Mouse (Mus musculus): ENCODE measurements at regions not wholly inside any gene's neighbourhood (a gene's known extent, or its start where the extent isn't known, plus 50 kb on each side); places are given as distances from the start of the nearest gene placed in this dataset.

DNA sequence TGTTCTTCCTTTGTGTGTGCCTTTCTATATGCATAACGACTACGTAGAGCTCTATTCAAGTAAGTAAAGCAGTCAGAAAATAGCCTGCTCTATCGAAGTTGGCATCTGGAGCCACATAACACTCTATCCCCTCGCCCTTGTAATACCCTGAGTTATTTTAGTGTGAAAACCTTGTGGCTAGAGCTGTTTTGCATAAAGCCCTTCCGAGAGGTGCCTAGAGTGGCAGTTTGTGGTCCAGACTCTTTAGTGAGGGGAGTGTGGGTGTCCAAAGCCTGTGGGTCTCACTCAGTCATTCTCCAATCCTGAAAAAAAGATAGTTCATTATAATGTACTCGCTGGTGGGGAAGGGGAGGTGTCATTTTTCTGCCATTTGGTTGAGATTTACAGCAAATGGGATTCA lies 855.2 kb upstream of the Car8 start:
- ATAC-seq (ENCODE audit: low FRiP score, low TSS enrichment) (no peak), DNase-seq (ENCODE audit: low spot score) (no peak)
- no peaks in the 10 kb centered on the region for H3K9me3 ChIP-seq (ENCODE audit: control insufficient read depth, low read length)
- H3K9ac ChIP-seq (ENCODE audit: low read length), result no peak overlapping the region
- H3K27ac ChIP-seq (replicated peaks), result no peak overlapping the region
- WGBS, result 69% methylated on average over 6 of the region's 6 CpGs
- H3K4me1 ChIP-seq (replicated peaks; ENCODE audit: control insufficient read depth, insufficient read depth), result 0 out of 2 replicates have a peak, but pooled peaks cover 2% of the 10 kb centered on the region
- no peak overlapping the region for H3K4me2 ChIP-seq (replicated peaks; ENCODE audit: low read depth)
- no peaks in the 10 kb centered on the region for H3K27me3 ChIP-seq (ENCODE audit: control insufficient read depth, insufficient read depth, low read length)
- no peaks in the 10 kb centered on the region for H3K36me3 ChIP-seq (ENCODE audit: control insufficient read depth, insufficient read depth, low read length)
- H3K4me3 ChIP-seq (ENCODE audit: low read depth, low read length), result no peak overlapping the region
- no peak for TF ChIP-seq CTCF (IDR thresholded peaks at IDR 0.05; ENCODE audit: low read depth)
- TF ChIP-seq EP300 (optimal IDR thresholded peaks at IDR 0.05), result no peak

DNA sequence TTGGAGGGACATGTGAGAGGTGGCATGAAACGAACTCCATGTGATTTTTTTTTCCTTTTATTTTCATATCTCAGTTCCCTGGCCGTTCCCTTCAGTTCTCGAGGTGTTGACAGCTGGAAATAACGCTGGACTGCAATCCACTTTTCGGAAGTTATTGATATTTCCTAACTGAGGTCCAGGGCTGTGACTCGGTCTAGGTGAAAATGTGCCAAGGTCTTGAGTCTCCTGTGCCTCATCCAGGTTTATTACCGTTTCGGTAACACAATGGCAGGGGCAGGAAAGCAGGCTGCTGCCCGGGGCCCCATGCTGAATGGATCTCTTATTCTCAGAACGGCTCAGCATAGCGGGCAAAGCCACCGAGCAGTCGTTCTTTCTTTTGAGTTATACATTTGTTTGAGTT lies 844.7 kb upstream of the Car8 start:
- DNase-seq (ENCODE audit: low spot score), result no peak
- no peak for ATAC-seq (ENCODE audit: low FRiP score, low TSS enrichment)
- no peak overlapping the region for H3K27ac ChIP-seq (replicated peaks)
- no peak overlapping the region for H3K4me2 ChIP-seq (replicated peaks; ENCODE audit: low read depth)
- no peaks in the 10 kb centered on the region for H3K9me3 ChIP-seq (ENCODE audit: control insufficient read depth, low read length)
- 71% methylated on average over 13 of the region's 13 CpGs for WGBS
- peaks cover 6% of the 10 kb centered on the region; the same call in 1 of the 2 replicates for H3K4me1 ChIP-seq (replicated peaks; ENCODE audit: control insufficient read depth, insufficient read depth)
- no peak overlapping the region for H3K9ac ChIP-seq (ENCODE audit: low read length)
- H3K36me3 ChIP-seq (ENCODE audit: control insufficient read depth, insufficient read depth, low read length), result no peaks in the 10 kb centered on the region
- H3K4me3 ChIP-seq (ENCODE audit: low read depth, low read length), result no peak overlapping the region
- H3K27me3 ChIP-seq (ENCODE audit: control insufficient read depth, insufficient read depth, low read length), result no peaks in the 10 kb centered on the region
- TF ChIP-seq CTCF (IDR thresholded peaks at IDR 0.05; ENCODE audit: low read depth) (no peak), EP300 (optimal IDR thresholded peaks at IDR 0.05) (no peak)

DNA sequence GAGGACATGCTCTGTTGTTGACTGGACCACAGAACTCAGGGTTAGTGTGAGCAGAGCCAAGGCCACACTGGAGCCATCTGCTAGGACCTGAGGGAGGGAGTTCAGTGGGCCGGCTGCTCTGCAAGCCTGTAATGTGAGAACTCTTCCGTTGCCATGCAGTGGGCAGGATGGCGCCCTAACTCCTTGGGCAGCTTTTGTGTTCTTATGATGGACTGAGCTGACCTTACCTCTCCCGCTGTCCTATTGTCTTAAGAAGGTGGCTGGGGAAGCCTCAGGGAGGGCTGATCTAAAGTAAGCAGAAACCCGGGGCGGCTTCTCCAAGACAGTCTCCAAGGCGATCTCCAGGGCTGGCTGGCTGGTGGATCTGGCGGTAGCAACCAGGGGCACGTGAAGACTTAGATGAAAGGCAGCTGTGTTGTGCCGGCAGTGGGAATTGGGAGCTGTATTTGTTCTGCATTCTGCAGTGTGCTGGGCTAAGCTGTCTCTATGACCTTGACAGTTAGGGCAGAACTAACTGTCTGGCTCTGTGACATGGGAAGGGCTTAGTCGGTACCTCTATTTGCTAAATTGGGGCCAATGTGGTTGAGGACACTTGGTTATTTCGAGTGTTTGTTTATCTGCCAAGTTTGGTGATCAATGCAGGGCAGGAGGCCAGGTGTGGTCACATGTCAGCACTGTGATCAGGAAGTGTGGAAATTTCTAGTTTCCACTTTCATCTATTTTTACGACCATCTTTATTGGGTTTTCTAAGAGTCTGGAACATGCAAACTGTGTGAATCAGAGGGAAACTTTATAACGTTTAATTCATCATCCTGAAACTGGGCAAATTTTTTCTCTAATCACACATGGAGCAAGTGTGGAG lies 843.1 kb upstream of the Car8 start:
- DNase-seq (ENCODE audit: low spot score) (no peak), ATAC-seq (ENCODE audit: low FRiP score, low TSS enrichment) (no peak)
- H3K27me3 ChIP-seq (ENCODE audit: control insufficient read depth, insufficient read depth, low read length), result no peaks in the 10 kb centered on the region
- no peaks in the 10 kb centered on the region for H3K9me3 ChIP-seq (ENCODE audit: control insufficient read depth, low read length)
- H3K27ac ChIP-seq (replicated peaks), result no peak overlapping the region
- TF ChIP-seq CTCF (IDR thresholded peaks at IDR 0.05; ENCODE audit: low read depth) (no peak), EP300 (optimal IDR thresholded peaks at IDR 0.05) (no peak)
- H3K4me2 ChIP-seq (replicated peaks; ENCODE audit: low read depth), result no peak overlapping the region
- no peaks in the 10 kb centered on the region for H3K36me3 ChIP-seq (ENCODE audit: control insufficient read depth, insufficient read depth, low read length)
- peaks cover 6% of the 10 kb centered on the region; the same call in 1 of the 2 replicates for H3K4me1 ChIP-seq (replicated peaks; ENCODE audit: control insufficient read depth, insufficient read depth)
- 44% methylated on average over 14 of the region's 14 CpGs for WGBS
- H3K9ac ChIP-seq (ENCODE audit: low read length), result no peak overlapping the region
- no peak overlapping the region for H3K4me3 ChIP-seq (ENCODE audit: low read depth, low read length)

GRCm38 (mm10) chr4:9080821-9081493 lies 842.1 kb upstream of the Car8 start:
- 0 out of 2 replicates have a peak overlapping the region, but pooled peaks have one; percentile 5 for H3K4me2 ChIP-seq (replicated peaks; ENCODE audit: low read depth)
- peaks cover 6% of the 10 kb centered on the region; the same call in 1 of the 2 replicates for H3K4me1 ChIP-seq (replicated peaks; ENCODE audit: control insufficient read depth, insufficient read depth)
- no peak overlapping the region for H3K9ac ChIP-seq (ENCODE audit: low read length)
- no peaks in the 10 kb centered on the region for H3K36me3 ChIP-seq (ENCODE audit: control insufficient read depth, insufficient read depth, low read length)
- 55% methylated on average over 15 of the region's 15 CpGs for WGBS
- ATAC-seq (ENCODE audit: low FRiP score, low TSS enrichment) (no peak), DNase-seq (ENCODE audit: low spot score) (no peak)
- H3K27ac ChIP-seq (replicated peaks), result no peak overlapping the region
- TF ChIP-seq CTCF (IDR thresholded peaks at IDR 0.05; ENCODE audit: low read depth), result no peak
- no peak for TF ChIP-seq EP300 (optimal IDR thresholded peaks at IDR 0.05)
- H3K27me3 ChIP-seq (ENCODE audit: control insufficient read depth, insufficient read depth, low read length), result no peaks in the 10 kb centered on the region
- H3K9me3 ChIP-seq (ENCODE audit: control insufficient read depth, low read length), result no peaks in the 10 kb centered on the region
- H3K4me3 ChIP-seq (ENCODE audit: low read depth, low read length), result no peak overlapping the region

- no peaks in the 10 kb centered on the region for H3K36me3 ChIP-seq (ENCODE audit: control insufficient read depth, insufficient read depth, low read length)
- H3K27ac ChIP-seq (replicated peaks), result no peak overlapping the region
- H3K27me3 ChIP-seq (ENCODE audit: control insufficient read depth, insufficient read depth, low read length), result no peaks in the 10 kb centered on the region
- no peaks in the 10 kb centered on the region for H3K9me3 ChIP-seq (ENCODE audit: control insufficient read depth, low read length)
- no peak overlapping the region for H3K4me3 ChIP-seq (ENCODE audit: low read depth, low read length)
- no peak overlapping the region for H3K9ac ChIP-seq (ENCODE audit: low read length)
- ATAC-seq (ENCODE audit: low FRiP score, low TSS enrichment) (0 out of 2 replicates have a peak, but pooled peaks have one; percentile 32), DNase-seq (ENCODE audit: low spot score) (peak; percentile 10)
- H3K4me1 ChIP-seq (replicated peaks; ENCODE audit: control insufficient read depth, insufficient read depth), result peaks cover 6% of the 10 kb centered on the region; the same call in 1 of the 2 replicates
- 44% methylated on average over 4 of the region's 4 CpGs for WGBS
- H3K4me2 ChIP-seq (replicated peaks; ENCODE audit: low read depth), result no peak overlapping the region
- TF ChIP-seq CTCF (IDR thresholded peaks at IDR 0.05; ENCODE audit: low read depth), result no peak
- TF ChIP-seq EP300 (optimal IDR thresholded peaks at IDR 0.05), result no peak
Measured at GRCm38 (mm10) chr4:9079828-9080245, 841.0 kb upstream of the Car8 start.

DNA sequence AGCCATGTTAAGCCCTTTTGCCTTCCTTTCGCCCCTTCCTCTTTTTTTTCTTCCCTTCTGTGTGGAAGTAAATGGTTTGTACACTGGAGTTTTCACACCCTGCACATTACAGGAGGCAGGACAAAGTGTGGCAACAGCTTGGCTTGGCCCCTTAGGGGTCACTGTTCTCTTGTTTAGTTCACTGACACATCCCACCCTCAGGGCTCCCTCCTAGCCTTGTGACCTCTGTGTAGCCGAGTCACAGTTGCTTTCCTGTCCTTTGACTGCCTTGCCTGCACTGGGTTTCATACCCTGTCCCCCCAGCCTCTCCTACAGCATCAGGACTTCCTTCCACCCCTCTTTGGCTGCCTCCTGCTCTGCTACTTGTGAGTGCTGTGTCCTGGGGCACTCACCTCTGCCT lies 835.6 kb upstream of the Car8 start:
- TF ChIP-seq EP300 (optimal IDR thresholded peaks at IDR 0.05) (no peak), CTCF (IDR thresholded peaks at IDR 0.05; ENCODE audit: low read depth) (no peak)
- ATAC-seq (ENCODE audit: low FRiP score, low TSS enrichment) (no peak), DNase-seq (ENCODE audit: low spot score) (no peak)
- Histone ChIP-seq H3K27me3 (ENCODE audit: control insufficient read depth, insufficient read depth, low read length) (no peaks in the 10 kb centered on the region), H3K9ac (ENCODE audit: low read length) (no peak overlapping the region), H3K9me3 (ENCODE audit: control insufficient read depth, low read length) (no peaks in the 10 kb centered on the region), H3K4me1 (replicated peaks; ENCODE audit: control insufficient read depth, insufficient read depth) (no peaks in the 10 kb centered on the region), H3K4me2 (replicated peaks; ENCODE audit: low read depth) (no peak overlapping the region), H3K4me3 (ENCODE audit: low read depth, low read length) (no peak overlapping the region), H3K36me3 (ENCODE audit: control insufficient read depth, insufficient read depth, low read length) (no peaks in the 10 kb centered on the region), H3K27ac (replicated peaks) (no peak overlapping the region)
- WGBS, result 51% methylated on average over 2 of the region's 2 CpGs

Measured in stomach, postnatal 0 days (tissue).